Mouse (Mus musculus) megakaryocyte, embryonic 14.5 days (primary cell): ENCODE data around the gene Thap3.

Experiments
- FLI1 ChIP-seq: IDR thresholded peaks from 2 replicates; pipeline ENCODE4 v1.6.1; 2012; ENCODE audit warnings: low read length, inconsistent platforms, mixed read lengths
- GATA1 ChIP-seq: IDR thresholded peaks from 3 replicates; pipeline ENCODE4 v1.6.1; 2012; ENCODE audit warnings: mixed read lengths, low read length, inconsistent platforms, borderline replicate concordance

DNA sequence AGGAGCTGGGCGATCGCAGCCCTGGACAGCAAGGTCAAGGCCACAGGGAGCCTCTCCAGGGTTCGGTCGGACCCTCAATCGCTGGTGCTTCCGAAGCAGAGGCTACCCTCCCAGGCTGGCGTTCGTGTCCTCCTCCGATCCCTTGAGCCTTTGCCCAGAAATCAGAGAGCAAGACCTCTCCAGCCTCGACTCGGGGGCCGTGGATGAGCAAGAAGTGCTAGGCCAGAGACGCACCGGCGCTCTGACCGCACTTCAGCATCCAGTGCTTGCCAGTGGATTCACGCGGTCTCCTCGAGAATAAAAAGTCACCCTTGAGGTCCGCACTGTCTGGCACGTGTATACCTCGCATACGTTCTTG is 54.6 kb downstream of the Thap3 start:
- TF ChIP-seq FLI1, result no peak
- no peak for TF ChIP-seq GATA1
